Mouse (Mus musculus) brain, embryonic 14.5 days (tissue): ENCODE measurements around the gene Fam155a.

Experiments used
- CTCF ChIP-seq: fragments of 200-500 bp; IDR thresholded peaks from 2 replicates; pipeline ENCODE4 v1.5.1; 2012; ENCODE audit warnings: inconsistent platforms, mild to moderate bottlenecking, moderate library complexity, borderline replicate concordance; ENCODE audit not compliant: insufficient read depth, insufficient read length; ENCODE audit errors: extremely low read depth
- POLR2A ChIP-seq: fragments of 200-500 bp; IDR thresholded peaks from 2 replicates; pipeline ENCODE4 v1.6.1; 2012; ENCODE audit warnings: mild to moderate bottlenecking, inconsistent platforms, borderline replicate concordance; ENCODE audit not compliant: poor library complexity, insufficient read depth, insufficient read length, severe bottlenecking; ENCODE audit errors: extremely low read depth

DNA sequence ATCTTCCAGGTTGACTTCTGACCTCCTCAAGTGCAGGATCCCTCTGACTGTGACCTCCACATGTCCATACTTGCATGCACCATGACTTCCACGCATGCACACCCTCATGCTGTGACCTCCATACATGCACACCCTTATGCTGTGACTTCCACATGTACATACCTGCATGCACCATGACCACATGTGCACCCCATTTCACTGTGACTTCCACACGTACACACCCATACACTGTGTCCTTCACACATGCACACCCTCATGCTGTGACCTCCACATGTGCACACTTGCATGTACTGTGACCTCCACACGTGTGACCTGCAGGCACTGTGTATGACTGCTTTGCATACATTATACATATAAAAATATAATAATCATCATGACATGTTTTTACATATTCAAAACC lies 570.9 kb downstream of the Fam155a start:
- TF ChIP-seq CTCF = no peak
- TF ChIP-seq POLR2A = no peak
